Mouse (Mus musculus) hindbrain, postnatal 0 days (tissue): ENCODE measurements around the gene Gcnt2. TPM values are rescaled to one million over a fixed set of nuclear protein-coding genes. Genes with fewer than 3 reads are reported as not detected.

Experiments used
- ATAC-seq: fragments of 200-750 bp; cut with Nextera tagmentation; 2 replicates; pipeline ENCODE4 v1.8.0; 2017; ENCODE audit warnings: mild to moderate bottlenecking, moderate TSS enrichment, moderate library complexity
- DNase-seq: peaks from one replicate; pipeline ENCODE4 v3.0.0-alpha.2; 2015; ENCODE audit warnings: low spot score
- H3K27ac ChIP-seq: fragments of 300-500 bp; sonication (generic); 2 replicates; pipeline ENCODE4 v1.5.1; 2014; ENCODE audit warnings: mild to moderate bottlenecking
- H3K27me3 ChIP-seq: fragments of 300-500 bp; sonication (generic); 2 replicates; pipeline ENCODE4 v1.6.1; 2014; ENCODE audit warnings: low read length, mixed read lengths; ENCODE audit not compliant: insufficient read depth
- H3K36me3 ChIP-seq: fragments of 300-500 bp; sonication (generic); 2 replicates; pipeline ENCODE4 v1.6.1; 2014; ENCODE audit warnings: low read length, mixed read lengths; ENCODE audit not compliant: insufficient read depth
- H3K4me1 ChIP-seq: fragments of 300-500 bp; sonication (generic); 2 replicates; pipeline ENCODE4 v1.6.1; 2014; ENCODE audit warnings: antibody characterized with exemption, low read length, mixed read lengths; ENCODE audit not compliant: insufficient read depth
- H3K4me2 ChIP-seq: fragments of 300-500 bp; sonication (generic); 2 replicates; pipeline ENCODE4 v1.6.1; 2014; ENCODE audit warnings: low read depth, mild to moderate bottlenecking, low read length, moderate library complexity, mixed read lengths
- H3K4me3 ChIP-seq: fragments of 300-500 bp; sonication (generic); 2 replicates; pipeline ENCODE4 v1.5.1; 2014; ENCODE audit warnings: low read length
- H3K9ac ChIP-seq: fragments of 300-500 bp; sonication (generic); replicated peaks from 2 replicates; pipeline ENCODE4 v1.6.1; 2014; ENCODE audit warnings: mild to moderate bottlenecking, low read length, moderate library complexity, mixed read lengths
- H3K9me3 ChIP-seq: fragments of 300-500 bp; sonication (generic); 2 replicates; pipeline ENCODE4 v1.6.1; 2016; ENCODE audit warnings: low read length, mixed read lengths
- CTCF ChIP-seq: IDR thresholded peaks from 2 replicates; pipeline ENCODE4 v1.5.1; 2016; ENCODE audit warnings: antibody characterized with exemption, control low read depth, low read depth
- WGBS: fragments of 180-500 bp; shearing (Covaris S2); extraction: QIAGEN DNeasy Blood & Tissue Kit; methylation state at CpG from one replicate; pipeline ENCODE4 v1.1.7; 2014; 5-methylcytosine and 5-hydroxymethylcytosine counted together
- polyA plus RNA-seq: library from polyadenylated mRNA; unstranded; fragments of >200 nt; fragmentation: Nextera tagmentation; extraction: Ambion mirVana; gene quantifications from 2 replicates; pipeline ENCODE4 v1.2.1, GENCODE M21; 2015
- total RNA-seq: library from RNA; depleted of rRNA; stranded (reverse); fragments of >200 nt; gene quantifications from 2 replicates; pipeline ENCODE4 v1.2.3, GENCODE M21; 2014

Gcnt2 gene
- total and polyA plus RNA-seq, 2 experiments from 2014 or later: 2.9 to 12.0 TPM

DNA sequence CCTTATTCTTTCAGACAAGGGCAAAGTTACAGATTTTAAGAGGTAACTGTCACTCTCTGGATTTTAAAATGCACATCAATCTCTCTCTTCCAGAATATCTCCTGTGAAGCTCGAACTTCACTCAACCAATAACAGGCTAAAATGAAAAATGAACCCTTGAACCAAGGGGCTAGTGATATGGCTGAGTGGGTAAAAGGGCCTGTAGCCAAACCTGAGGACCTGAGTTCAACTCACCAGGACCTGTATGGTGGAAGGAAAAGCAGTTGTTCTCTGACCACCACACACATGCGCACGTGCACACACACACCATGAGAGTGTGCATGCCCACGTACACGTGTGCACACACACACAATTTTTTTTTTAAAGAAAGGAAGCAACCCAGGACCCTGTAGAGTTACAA lies 6.8 kb upstream of the Gcnt2 start:
- 90% methylated on average over 5 of the region's 5 CpGs for WGBS
- Histone ChIP-seq H3K36me3 (no peaks in the 10 kb centered on the region), H3K4me1 (no peaks in the 10 kb centered on the region), H3K9me3 (no peaks in the 10 kb centered on the region), H3K4me2 (no peak overlapping the region), H3K4me3 (no peak overlapping the region), H3K27me3 (no peaks in the 10 kb centered on the region), H3K9ac (no peak overlapping the region), H3K27ac (no peak overlapping the region)
- no peak for DNase-seq
- no peak for ATAC-seq
- TF ChIP-seq CTCF: no peak

GRCm38 (mm10) chr13:40853842-40854241 lies 5.7 kb upstream of the Gcnt2 start:
- WGBS: 92% methylated on average over 4 of the region's 4 CpGs
- H3K27me3 ChIP-seq: no peaks in the 10 kb centered on the region
- H3K4me3 ChIP-seq: 0 out of 2 replicates have a peak overlapping the region, but pooled peaks have one; percentile 35
- no peak overlapping the region for H3K27ac ChIP-seq
- H3K4me1 ChIP-seq: no peaks in the 10 kb centered on the region
- no peak for TF ChIP-seq CTCF
- ATAC-seq: no peak
- peak overlapping the region; percentile 80 for H3K4me2 ChIP-seq
- no peak overlapping the region; the same call in 1 of the 2 replicates for H3K9ac ChIP-seq
- no peaks in the 10 kb centered on the region for H3K36me3 ChIP-seq
- no peaks in the 10 kb centered on the region for H3K9me3 ChIP-seq
- no peak for DNase-seq

- no peak overlapping the region for H3K27ac ChIP-seq
- H3K36me3 ChIP-seq: no peaks in the 10 kb centered on the region
- H3K4me1 ChIP-seq: no peaks in the 10 kb centered on the region
- peak overlapping the region; percentile 80 for H3K4me2 ChIP-seq
- ATAC-seq (peak; percentile 70; the same call in 1 of the 2 replicates), DNase-seq (peak; percentile 52)
- H3K9ac ChIP-seq: no peak overlapping the region; the same call in 1 of the 2 replicates
- no peak for TF ChIP-seq CTCF
- no peaks in the 10 kb centered on the region for H3K27me3 ChIP-seq
- H3K9me3 ChIP-seq: no peaks in the 10 kb centered on the region
- peak overlapping the region; percentile 35 for H3K4me3 ChIP-seq
- WGBS: 2% methylated on average over 13 of the region's 13 CpGs
These were observed 5.0 kb upstream of the Gcnt2 start for GRCm38 (mm10) chr13:40854451-40855058.

GRCm38 (mm10) chr13:40855266-40855665 lies 4.3 kb upstream of the Gcnt2 start:
- no peaks in the 10 kb centered on the region for H3K36me3 ChIP-seq
- ATAC-seq (no peak), DNase-seq (no peak)
- H3K4me1 ChIP-seq: no peaks in the 10 kb centered on the region
- TF ChIP-seq CTCF: no peak
- H3K27me3 ChIP-seq: no peaks in the 10 kb centered on the region
- H3K4me2 ChIP-seq: peak overlapping the region; percentile 80; the same call in 1 of the 2 replicates
- no peaks in the 10 kb centered on the region for H3K9me3 ChIP-seq
- no peak overlapping the region for H3K27ac ChIP-seq
- 83% methylated on average over 6 of the region's 6 CpGs for WGBS
- no peak overlapping the region for H3K9ac ChIP-seq
- no peak overlapping the region for H3K4me3 ChIP-seq

GRCm38 (mm10) chr13:40856786-40857185 lies 2.8 kb upstream of the Gcnt2 start:
- DNase-seq: no peak
- Histone ChIP-seq H3K36me3 (no peaks in the 10 kb centered on the region), H3K27ac (no peak overlapping the region), H3K9ac (no peak overlapping the region), H3K4me3 (no peak overlapping the region), H3K27me3 (no peaks in the 10 kb centered on the region), H3K9me3 (no peaks in the 10 kb centered on the region), H3K4me2 (no peak overlapping the region), H3K4me1 (no peaks in the 10 kb centered on the region)
- no peak for TF ChIP-seq CTCF
- ATAC-seq: no peak
- 85% methylated on average over 8 of the region's 8 CpGs for WGBS

DNA sequence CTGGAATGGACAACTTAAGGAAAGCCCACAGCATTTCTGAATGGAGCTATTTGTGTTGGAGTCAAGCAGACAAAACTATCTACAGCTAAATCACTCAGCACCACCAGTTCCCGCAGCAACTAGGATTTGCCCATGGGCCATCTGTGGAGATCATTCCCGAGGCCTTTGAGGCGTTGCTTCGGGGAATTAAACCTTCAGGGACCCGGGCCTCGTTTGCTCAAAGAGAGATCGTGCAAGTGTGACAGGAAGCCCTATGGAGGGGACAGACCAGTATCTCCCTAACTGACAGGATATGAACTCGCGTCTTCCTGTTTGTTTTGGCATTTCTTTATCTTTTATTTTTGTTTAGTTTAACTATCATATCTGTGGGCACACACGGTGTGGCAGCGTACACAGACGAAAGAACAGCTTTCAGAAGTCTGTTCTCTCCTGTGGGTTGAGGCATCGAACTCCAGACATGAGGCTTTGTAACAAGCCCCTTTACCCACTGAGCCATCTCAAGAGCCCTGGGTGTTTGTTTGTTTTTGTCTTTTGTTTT lies 2.2 kb upstream of the Gcnt2 start:
- ATAC-seq: no peak
- WGBS: 73% methylated on average over 13 of the region's 13 CpGs

DNA sequence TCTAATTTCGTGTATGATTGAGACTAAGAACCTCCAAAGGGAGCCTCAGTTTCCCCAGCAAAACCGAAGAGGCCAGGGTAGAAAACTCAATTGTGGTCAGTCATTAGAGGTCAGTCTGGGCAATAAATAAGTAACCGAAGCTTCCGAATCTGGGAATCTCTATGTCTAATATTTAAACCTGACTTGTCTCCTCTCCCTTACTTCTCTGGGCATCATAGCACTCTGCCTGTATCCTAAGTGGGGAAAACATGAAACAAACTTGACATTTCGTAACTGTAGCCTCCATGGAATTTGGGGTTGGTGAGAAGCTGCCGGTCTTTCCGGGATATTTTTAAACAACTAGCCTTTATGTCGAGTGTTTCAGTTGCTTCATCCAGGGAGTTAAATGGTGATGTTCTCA lies 329 bp upstream of the Gcnt2 start:
- Histone ChIP-seq H3K36me3 (no peaks in the 10 kb centered on the region), H3K9ac (no peak overlapping the region), H3K4me2 (peak overlapping the region; percentile 42), H3K4me1 (no peaks in the 10 kb centered on the region), H3K9me3 (no peaks in the 10 kb centered on the region), H3K27me3 (no peaks in the 10 kb centered on the region), H3K4me3 (no peak overlapping the region), H3K27ac (no peak overlapping the region)
- WGBS: 81% methylated on average over 8 of the region's 8 CpGs
- DNase-seq (no peak), ATAC-seq (no peak)
- no peak for TF ChIP-seq CTCF

More for the DNA sequence above, 2.2 kb upstream of the Gcnt2 start:
- no peak for TF ChIP-seq CTCF
- Histone ChIP-seq H3K4me3 (no peak overlapping the region), H3K4me1 (no peaks in the 10 kb centered on the region), H3K27ac (no peak overlapping the region), H3K4me2 (no peak overlapping the region), H3K9ac (no peak overlapping the region), H3K9me3 (no peaks in the 10 kb centered on the region), H3K27me3 (no peaks in the 10 kb centered on the region), H3K36me3 (no peaks in the 10 kb centered on the region)
- DNase-seq: no peak
